Mouse (Mus musculus): ENCODE data around the gene Tmem237.

Tmem237 gene

DNA sequence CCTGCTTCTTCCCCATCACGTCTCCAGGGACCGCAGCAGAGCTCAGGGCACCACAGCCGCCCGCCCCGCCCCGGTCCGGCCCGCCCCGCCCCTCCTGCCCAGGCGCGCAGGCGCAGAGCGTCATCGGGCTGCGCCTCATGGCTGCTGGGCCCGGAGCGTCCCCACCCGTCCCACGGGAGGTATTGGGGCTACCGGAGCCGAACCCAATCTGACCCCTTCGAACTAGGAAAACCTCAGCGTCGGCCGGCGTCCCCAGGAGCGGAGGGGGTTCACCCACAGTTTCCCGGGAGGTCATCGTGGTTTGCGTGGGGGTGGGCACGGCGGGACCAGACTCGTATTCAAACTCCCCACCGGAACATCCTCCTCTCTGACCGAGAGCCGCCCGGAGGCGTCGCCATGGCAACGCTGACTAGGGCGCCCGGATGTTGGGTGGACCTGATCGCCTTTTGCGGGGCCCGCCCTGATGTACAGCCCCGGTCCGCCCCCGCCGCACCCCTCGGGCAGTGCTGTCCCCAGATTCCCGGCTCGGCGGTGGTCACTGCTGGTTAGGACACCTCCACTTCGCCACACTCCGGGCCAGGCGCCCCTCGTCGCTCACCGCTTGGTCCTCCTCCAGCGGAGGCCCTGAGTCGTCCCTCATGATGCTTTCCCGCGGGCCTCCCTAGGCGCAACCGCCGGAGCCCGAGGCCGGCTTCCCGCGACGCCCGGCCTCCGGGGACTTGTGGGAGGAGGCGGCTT is at the start of gene Tmem237:
Gene Tmem237 (minus strand): TSS at position 689 of the 738 bp plus-strand sequence.
- DNase-seq (ENCODE audit: low spot score in 2 of 2): peak; percentile 85 to 87

DNA sequence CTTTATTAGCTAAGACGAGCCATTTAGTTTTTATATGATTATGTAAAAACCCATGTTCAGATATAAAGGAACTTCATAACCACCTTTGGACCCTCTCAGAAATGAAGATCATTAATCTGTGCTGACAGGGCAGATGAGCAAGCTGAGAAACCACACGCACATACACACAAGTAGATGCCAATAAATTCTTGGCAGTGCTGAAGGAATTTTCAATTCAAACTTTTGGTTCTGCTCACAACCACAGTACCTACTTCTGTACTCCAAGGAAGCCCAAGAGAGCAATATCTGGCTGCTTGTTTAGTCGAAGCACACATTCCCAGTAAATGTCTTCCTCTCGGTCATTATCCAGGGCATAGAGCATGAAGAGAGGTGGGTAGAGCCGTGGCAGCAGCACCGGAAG is 49.4 kb upstream of the Tmem237 start:
- DNase-seq (ENCODE audit: low spot score in 2 of 2): no peak

DNA sequence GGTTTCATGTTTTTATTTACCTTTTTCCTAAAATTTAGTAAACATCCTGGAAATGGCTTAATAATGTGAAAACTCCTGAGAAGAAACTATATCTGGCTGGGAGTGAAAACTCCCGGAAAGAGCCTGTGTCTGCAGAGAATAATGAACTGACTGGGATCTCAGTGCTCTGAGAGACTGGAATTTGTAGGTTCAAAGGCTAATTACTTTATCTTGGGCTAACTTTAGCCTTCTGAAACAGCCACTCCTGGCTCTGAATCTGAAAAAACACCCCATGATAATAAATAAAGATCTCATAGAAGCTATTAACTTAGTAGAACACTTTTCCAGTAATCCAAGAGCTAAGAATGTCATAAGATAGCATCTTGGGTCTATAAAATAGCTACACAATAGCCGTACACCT is 48.3 kb upstream of the Tmem237 start:
- DNase-seq (ENCODE audit: low spot score in 2 of 2): no peak

DNA sequence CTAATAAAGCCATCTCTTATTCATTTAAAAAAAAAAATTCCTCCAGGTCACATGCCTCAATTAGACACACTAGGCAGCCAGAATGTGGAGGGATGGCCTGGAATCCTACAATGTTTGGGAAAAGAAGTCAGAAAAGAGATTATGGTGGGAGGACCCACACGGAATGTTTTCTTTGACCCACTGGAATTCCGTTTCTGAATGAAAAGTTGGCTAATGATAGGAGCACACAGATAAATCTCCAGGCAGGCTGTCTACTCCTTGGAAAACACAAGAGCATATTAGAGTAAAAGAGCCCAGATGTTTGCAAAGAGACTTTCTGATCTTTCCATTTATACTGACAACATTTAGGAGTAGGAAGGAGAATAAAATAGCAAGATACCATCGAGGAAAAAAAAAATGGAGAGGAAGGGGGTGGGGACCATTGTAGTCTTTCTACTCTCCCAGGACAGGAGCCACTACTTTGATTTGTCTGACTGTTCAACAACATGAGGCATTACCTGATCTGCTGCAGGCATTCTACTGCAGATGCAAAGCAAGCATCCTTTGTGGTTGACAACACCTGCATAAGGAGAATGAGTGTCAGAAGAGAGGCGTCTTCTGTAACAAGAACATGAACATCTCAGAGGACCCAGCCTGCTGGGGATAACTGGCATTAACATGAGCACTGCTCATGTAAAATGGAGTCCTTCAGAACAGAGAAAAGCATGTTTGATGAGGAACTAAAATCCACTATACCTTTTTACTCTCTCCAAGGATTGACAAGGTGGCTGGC is 47.6 kb upstream of the Tmem237 start:
- DNase-seq (ENCODE audit: low spot score in 2 of 2): no peak

DNA sequence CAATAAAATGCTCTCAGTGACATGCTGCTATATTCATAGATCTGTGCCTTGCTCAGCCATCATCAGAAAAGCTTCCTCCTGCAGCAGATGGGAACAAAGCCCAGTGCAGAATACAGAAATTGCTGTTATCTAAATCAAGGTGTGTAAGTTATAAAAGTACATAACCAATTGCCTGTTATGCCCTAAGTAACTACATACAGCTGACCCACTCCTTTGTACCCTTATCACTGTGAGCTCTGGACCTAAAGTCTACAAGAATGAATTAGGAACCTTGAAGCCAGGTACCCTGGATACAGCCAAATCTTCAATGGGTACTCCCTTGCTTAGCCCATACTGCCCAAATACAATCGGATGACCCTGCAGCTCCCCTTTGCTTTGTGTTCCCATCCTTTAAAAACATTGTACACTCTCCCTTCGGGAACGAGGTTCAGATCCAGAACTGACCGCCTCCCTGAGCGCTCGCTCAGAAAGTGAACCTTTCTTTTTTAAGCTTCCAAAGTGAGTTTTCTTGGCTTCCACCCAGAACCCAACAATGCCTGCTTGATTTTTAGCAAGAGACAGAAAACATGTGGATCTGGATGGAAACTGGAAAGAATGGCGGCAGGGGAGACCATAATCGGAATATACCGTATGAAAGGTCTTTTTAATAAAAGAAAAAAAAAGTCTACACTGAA is 46.2 kb upstream of the Tmem237 start:
- DNase-seq (ENCODE audit: low spot score in 2 of 2): no peak

DNA sequence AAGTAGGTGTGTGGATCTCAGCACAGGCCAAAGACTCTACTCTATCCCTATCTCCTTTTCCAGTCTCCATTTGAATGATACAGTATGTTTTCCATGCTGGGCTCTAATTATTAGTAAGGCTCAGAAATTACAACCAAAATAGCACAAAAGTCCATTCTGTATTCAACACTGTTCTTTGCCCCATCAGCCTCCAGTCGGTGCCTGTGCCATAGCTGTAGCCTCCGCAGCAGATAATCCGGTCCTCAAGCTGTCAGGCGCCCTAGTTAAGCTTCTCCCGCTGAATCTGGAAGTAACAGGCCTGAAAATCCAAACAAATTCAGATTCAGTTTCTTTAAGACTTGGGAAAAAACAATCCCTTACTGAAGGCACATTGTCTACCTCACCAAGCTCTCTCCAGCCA is 43.7 kb upstream of the Tmem237 start:
- no peak for DNase-seq (ENCODE audit: low spot score in 2 of 2)

DNA sequence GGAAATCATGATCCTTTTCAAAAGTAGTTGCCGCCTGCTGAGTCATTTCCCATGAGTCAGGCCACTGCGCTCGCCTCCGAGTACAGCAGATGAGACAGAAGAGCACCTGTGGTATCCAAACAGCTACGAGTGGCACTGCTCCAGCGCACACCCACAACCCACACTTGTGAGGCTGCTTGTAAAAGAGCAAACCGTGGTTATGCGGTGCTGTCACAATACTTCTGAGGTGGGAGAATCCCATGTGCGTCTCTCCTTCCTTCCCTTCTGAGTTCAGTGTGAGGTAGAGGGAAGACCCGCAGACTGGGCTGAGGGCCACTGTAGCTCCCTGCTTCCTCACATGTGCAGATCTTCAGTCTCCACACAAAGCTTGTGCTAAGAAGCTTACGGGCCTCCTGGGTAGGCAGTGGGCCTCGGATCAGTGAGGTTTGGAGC is 42.8 kb upstream of the Tmem237 start, which contains the start of gene Mpp4:
Gene Mpp4 (minus strand): TSS at position 360 of the 432 bp plus-strand sequence.
- peak; percentile 37 to 52 for DNase-seq (ENCODE audit: low spot score in 2 of 2)

DNA sequence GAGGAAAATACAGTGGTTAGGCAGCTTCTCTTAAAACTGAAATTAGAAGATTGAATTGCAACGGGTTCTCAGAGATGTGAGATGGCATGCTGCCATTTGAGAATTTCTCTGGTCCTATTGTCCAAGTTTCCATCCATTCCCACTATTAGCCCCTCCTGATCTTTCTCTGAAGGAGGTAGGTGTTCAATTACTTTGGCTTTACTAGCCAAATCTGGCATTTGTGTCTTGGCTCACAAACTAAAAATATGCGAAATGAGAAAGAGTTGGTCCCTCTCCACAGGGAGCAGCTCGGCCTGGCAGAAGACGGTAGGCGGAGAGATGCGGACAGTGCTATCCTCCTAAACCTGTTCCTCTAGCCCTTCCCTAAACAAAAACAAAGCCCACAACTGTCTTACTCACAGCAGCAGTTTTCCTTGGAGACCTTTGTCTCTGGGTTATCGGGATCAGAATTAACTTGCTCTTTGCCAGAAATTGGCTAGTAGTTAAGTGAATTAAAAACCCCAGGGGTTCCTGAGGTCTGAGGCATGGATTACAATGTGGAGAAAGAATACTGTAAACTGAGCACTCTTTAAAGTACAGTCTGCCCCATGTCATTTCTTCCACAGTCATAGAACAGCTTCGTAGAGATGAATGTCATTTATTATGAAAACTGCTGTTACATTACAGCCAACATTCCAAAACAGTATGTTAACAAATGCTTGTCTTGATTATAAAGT is 42.3 kb upstream of the Tmem237 start:
- DNase-seq (ENCODE audit: low spot score in 2 of 2): no peak

DNA sequence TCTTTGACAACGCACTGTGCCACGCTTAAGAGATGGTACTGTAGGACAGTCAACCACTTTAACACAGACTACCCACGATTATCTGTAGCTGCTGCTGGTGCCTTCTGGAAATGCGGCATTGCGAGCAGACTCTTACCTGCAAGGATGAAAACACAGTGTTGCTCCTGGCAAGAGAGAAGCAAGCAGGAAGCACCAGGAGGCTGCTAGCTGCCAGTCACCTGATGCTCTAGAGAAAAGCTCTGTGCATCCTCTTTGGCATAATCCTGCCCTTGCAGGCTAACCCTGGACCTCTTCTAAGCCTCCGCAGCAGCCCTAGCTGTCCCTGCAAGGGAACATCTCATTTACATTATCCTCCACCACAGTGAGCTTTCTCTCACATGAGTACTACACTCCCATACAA is 41.2 kb upstream of the Tmem237 start:
- no peak for DNase-seq (ENCODE audit: low spot score in 2 of 2)

DNA sequence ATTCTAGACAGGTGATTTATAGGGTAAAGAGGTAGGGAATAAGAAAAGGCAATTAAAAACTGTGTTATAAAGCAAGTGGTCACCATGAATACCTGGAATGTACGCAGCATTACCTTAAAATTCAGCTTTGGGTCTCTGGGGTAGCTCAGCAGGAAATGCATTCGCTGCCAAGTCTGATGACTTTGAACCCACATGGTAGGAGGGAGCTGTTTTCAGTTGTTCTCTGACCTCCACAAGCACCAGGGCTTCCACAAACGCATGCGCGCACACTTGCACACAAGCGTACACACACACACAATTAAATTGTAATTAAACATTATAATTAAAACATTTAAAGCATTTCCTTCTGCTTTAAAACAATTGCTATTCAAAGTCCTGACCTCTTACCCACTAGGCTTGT is 40.7 kb upstream of the Tmem237 start:
- DNase-seq (ENCODE audit: low spot score in 2 of 2): no peak

DNA sequence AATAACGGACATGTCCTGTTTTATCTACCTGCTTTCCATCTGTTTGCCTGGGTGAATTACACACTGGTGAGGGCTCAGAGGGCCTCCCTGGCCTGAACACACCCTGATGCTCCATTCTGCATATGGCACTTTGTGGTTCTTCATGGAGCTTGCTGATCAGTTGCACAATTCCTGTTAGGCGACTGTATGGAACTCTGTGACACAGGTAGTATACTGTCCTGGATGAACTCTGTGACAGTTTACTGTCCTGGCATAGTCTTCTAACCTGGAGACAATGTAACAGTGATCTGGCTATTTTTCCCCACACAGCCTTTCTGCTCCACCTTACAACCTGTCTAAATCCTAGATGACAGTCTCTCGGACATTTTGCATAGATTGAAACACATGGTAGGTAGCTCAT is 38.9 kb upstream of the Tmem237 start:
- no peak for DNase-seq (ENCODE audit: low spot score in 2 of 2)

DNA sequence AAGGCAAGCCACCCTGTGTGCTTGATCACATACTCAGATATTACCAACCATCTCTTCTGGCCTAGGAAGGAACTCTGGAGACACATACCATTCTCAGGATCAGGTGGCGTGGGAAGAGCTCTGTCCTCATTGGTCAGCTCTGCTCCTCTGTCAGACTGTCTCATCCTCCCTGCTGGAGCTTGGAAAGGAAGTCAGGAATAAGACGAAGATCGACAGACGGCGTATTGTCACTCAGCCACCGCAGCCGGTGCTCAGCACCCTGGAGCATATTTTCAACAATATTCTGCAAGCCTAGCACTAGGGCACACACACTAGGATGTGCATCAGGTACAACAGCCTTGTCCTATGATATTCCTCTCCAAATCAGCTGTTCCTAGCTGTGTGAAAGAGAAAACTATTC is 38.3 kb upstream of the Tmem237 start:
- DNase-seq (ENCODE audit: low spot score in 2 of 2): no peak

DNA sequence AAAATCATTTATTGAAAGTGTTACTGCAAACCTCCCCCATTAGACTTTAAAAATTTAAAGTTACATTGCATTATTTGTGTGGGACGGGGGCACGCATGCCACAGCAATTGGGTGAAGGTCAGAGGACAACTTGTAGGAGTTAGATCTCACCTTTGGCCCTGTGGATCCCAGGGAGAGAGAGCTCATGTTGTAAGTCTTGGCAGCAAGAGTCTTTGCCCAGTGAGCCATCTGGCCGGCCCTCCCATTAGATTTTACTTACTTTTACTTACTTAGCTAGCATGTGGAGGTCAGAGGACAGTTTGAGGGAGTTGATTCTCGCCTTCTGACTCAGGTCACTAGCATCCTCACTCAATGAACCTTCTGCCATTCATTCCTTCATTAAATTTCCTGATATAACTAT is 37.6 kb upstream of the Tmem237 start:
- no peak for DNase-seq (ENCODE audit: low spot score in 2 of 2)

DNA sequence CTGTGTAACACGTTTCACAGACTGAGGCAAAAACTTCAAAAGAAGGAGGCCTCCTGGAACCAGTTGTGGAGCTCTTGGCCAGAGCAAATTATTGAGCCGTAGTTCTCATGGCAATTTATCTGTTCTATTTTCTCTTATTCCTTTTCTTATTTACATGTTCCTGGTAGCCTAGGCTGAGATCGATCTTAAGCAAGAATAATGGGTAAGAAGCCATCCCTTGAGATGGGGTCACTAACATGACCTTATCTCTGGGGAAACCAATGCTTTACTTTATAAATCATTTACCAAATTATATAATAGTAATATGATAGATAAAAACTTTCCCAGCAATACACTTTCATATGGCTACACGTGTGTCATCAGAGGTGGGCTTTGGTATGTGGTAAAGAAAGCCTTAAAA is 32.1 kb upstream of the Tmem237 start:
- DNase-seq (ENCODE audit: low spot score in 2 of 2): no peak

DNA sequence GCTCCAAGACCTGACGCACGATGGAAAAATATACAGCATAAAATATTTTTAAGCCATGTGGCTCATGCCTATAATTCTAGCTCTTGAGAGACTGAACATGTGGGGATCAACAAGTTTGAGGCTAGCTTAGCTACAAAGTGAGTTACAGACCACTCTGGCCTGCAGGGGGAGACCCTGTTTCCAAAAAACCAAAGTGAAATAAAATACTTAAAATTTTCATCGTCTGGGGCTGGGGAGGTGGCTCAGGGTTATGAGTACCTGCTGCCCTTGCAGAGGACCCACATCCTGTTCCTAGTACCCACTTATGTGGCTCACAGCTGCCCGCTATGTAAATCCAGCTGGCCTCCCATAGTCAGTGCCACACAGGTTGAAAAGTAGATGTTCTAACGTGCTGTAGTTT is 30.3 kb upstream of the Tmem237 start:
- no peak for DNase-seq (ENCODE audit: low spot score in 2 of 2)

DNA sequence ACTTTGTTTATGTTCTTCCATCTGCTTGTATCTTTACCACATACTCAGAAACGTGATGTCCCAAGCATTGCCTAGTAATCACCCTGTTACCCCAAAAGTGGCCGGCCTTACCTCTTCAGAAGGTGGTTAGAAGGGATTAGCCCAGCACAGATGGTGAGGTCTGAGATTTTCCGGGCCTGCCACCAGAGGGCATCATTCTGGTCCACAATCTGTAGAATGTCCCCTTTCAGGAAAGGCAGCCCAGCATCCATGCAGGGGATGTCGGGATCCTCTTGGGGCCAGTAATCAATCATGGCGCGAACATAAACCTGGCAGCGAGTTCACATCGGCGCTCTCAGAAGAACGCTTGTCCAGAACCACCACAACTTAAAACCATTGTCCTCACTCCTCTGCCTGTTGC is 24.3 kb upstream of the Tmem237 start:
- no peak for DNase-seq (ENCODE audit: low spot score in 2 of 2)

DNA sequence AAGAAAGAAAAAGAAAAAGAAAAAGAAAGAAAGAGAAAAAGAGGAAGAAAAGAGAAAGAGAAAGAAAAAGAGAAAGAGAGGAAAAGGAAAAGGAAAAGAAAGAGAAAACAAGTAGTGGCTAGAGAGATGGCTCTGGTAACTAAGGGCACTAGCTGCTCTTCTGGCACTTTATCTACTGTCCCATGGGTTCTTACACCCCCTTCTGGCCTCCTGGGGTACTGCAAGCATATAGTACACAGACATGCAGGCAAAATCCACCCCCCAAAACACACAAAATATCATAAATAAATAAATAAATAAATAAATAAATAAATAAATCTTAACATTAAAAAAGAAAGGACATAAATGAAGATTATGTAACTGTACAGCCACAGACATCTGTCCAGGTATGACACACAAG is 22.6 kb upstream of the Tmem237 start:
- no peak for DNase-seq (ENCODE audit: low spot score in 2 of 2)

DNA sequence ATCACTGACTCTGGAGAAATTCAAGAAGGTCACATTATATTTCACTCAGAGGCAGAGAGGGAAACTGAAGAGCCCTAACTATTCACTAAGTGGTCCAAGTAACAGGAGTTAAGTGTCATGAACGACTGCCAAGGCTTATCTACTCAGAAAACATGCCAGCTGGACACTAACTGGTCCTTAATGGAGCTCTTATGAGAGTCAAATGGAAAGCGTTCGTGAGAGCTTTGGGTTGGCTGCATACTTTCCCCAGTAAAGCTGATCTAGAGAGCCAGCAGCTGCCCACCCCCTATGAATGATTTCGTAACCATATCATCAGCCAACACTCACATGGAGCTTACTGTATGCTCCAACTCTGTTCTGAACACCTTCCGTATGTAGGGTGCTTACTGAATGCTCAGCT is 14.2 kb upstream of the Tmem237 start:
- DNase-seq (ENCODE audit: low spot score in 2 of 2): no peak

DNA sequence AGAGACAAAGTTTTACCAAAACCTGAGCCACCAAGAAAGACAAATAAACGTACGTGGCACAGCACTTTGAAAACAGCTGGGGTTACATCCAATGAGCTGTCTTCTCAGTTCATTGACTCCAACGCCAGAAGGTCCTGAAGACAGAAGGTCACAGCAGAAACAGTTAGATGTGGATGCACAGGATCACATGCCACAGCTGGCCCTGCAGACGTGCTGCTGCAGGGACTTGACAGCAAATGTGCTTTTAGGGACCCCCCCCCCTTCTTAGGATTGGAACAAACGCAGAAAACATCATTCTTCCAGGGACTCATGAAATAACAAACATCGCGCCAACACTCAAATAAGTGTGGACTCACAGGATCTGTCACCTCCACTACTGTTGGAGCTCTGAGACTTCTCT is 8.7 kb upstream of the Tmem237 start:
- DNase-seq (ENCODE audit: low spot score in 2 of 2): no peak

DNA sequence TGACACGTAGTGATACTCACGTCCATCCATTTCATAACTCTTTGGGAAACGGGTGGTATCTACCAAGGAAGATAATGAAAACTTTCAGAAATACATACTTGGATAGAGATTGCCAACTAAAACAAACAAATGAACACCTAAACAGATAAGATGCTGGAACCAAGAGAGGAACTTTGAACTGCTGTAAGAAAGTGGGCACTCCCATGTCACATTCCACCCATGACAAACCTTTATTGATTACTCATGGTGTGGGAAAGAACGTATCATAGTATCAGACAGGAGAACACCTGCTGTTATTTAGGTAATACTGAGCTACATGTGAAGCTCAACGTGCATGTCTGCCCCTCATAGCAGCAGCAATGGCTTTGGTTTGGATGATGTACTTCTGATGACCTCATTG is 5.3 kb upstream of the Tmem237 start:
- no peak for DNase-seq (ENCODE audit: low spot score in 2 of 2)

DNA sequence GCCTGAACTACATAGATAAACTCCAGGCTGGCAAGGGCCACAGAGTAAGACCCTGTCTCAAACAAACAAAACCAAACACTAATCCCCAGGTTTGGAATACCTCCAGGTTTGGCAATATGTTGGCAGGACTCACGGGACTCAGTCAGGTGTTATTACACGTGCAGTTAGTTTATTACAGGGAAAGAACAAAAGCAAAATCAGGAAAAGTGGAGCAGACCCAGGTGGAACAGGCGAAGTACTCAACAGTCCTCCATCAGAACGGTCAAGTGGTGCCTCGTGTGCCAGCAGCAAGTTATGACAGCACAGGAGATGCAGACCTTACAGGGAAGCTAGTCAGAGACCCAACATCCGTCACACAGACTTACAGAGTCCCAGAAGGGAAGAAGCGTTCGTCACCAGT is 9.7 kb downstream of the Tmem237 start:
- no peak for DNase-seq (ENCODE audit: low spot score in 2 of 2)

DNA sequence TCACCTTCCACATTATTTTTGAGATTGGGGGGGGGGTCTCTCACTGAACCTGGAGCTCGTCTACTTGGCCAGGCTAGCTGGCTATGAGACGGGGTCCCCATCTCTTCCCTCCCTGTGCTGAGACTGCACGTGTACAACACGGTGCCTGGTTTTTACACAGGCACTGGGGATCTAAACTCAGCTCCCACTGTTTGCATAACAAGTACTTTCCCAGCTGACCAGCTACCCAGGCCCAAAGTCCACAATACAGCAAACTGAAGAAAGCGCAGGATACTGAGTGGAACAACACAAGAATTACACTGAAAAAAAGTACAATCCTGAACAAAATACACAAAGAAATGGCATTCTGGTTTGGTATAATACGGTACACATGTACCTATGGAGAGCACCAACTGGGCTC is 18.1 kb downstream of the Tmem237 start:
- DNase-seq (ENCODE audit: low spot score in 2 of 2): no peak
